Mouse (Mus musculus) kidney, postnatal 4 days (tissue): ENCODE measurements around the gene Kirrel2.
A peak's percentile ranks its signal among the peaks of the same experiment; 100 is the strongest.

ENCODE experiments used
- DNase-seq, 2 experiments: peaks; one replicate each; pipeline ENCODE4 v3.0.0; 2021; ENCODE audit warnings: mixed read lengths in 2 of 2

Gene Kirrel2

GRCm38 (mm10) chr7:30444971-30445751 lies 12.3 kb downstream of the Kirrel2 start, which contains the start of gene Aplp1:
Gene Aplp1 (minus strand): TSS chr7:30445535.
- peak; percentile 73 to 81 for DNase-seq

DNA sequence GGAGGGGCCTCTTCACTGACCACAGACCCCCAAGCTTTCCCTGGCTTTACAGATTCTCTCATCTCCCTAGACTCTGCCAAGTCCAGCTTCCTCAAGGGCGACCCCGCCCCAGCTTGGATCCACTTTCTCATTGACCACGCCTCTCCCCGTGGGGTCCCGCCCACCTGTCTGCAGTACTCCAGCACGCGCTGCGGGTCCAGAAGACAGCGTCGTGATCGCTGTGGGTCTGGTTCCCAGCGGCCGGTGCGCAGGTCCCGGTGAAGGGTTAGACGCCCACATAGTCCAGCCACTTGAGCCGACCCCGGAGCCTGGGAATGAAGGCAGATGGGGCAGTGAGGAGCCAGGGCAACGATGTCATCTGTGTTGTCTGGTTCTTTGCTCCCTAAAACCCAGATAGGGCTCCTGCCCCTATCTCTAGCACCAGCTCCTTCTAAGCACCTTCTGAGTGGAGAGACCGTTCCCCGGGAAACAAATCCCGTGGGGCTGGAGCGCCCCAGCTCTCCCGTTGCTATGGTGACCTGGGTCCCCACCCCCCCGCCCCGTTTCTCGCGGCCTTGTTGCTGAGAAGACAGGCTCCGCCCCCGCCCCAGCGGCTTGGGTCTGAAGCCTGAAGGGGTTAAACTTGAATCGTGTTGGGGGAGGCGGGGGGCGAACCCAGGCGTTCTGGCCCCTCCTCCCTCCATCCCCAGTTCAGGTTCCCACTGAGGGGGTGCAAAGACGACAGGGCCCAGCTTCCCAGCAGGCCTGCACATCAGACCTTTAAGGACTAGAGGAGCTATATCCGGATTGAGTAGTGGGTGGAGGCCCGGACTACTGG lies 13.1 kb downstream of the Kirrel2 start:
- peak; percentile 71 to 78 for DNase-seq

DNA sequence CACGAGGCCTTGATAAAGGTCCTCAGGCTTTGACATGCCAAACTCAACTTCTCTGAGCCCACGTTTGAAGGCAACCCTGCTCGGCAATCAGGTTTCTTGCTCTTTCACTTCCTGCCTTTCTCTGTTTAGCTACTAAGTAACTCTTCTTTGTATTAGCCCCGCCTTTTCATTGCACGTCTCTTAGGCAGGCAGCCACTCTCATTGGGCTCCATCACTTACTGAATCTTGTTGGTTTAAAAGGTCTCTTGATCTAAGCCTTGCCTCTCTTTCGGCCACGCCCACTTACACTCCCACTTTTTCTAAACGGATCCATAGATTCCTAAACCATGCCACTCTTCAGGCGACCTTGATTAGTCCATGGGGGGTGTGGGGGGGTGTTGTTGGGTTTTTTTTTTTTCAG lies 13.8 kb downstream of the Kirrel2 start:
- DNase-seq = no peak

GRCm38 (mm10) chr7:30440697-30441096 lies 16.8 kb downstream of the Kirrel2 start:
- peak; percentile 76 to 82 for DNase-seq

- DNase-seq = no peak
These were observed 17.8 kb downstream of the Kirrel2 start for GRCm38 (mm10) chr7:30439734-30440133.

- peak in 1 of 2 experiments; percentile 22 for DNase-seq
These were observed 20.6 kb downstream of the Kirrel2 start for GRCm38 (mm10) chr7:30436879-30437278.

DNA sequence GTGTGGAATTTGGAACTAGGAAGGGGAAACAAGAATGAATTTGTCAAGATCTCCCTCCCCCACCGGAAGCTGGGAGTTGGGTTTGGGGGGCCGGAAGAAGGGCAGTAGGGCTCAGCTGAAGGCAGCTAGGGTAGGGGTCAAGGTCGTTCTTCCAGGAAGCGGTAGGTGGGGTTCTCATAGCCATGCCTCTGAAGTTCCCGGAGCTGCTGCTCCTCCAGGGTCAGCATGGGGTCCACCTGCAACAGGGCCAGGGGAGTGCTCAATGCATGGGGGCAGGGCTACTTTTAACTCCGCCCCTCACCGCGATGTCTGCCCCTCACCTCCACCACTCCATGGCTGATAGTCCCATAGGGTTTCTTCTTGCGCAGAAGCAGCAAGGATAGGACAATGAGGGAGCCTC lies 22.3 kb downstream of the Kirrel2 start:
- no peak for DNase-seq

DNA sequence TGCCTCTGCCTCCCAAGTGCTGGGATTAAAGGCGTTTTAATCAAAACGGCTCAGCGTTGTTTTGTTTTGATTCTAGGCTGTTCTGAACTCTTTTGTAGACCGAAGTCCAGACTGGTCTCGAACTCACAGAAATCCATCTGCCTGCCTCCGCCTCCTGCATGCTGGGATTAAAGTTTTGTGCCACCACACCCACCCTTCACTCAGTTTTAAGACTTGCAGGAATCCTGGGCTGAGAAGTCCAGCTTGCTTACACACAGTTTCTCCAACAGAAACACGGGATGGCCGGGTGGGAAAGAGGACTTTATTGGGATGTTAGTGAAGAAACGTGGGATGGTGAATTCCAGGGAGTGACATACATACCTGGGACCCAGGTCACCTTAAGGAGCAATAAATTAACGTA lies 22.8 kb downstream of the Kirrel2 start:
- DNase-seq = no peak

GRCm38 (mm10) chr7:30434238-30434637 lies 23.3 kb downstream of the Kirrel2 start:
- peak; percentile 87 to 88 for DNase-seq

DNA sequence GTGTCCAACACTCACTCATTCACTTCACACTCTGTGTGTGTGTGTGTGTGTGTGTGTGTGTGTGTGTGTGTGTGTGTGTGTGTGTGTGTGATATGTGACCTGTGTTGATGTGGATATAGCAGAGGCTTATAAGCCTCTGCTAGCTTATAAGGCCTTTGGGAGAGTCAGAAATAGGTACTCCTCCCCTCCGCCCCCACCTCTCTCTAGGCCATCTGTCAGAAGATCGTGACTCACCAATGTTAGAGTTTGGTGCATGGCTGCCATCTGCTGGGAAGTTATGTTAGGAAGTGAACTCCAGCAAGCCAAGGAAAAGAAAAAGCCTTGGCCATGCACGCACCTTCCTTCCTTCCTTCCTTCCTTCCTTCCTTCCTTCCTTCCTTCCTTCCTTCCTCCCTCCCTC lies 25.7 kb downstream of the Kirrel2 start:
- DNase-seq = peak; percentile 76 to 84

DNA sequence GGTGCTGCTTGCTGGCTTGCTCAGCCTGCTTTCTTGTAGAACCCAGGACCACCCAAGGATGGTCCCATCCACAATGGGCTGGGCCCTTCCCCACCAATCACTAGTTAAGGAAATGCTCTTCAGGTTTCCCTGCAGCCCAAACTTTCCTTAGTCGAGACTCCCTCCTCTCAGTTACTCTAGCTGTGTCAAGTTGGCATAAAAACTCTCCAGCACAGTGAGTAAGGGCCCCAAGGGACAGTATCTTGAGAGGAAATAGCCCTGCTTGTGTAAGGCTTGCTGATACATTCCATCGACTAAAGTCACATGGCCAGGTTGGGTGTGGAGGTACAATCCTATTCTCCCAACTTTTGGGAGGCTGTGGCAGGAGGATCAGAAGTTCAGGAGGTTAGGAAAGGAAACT lies 27.3 kb downstream of the Kirrel2 start:
- no peak for DNase-seq

DNA sequence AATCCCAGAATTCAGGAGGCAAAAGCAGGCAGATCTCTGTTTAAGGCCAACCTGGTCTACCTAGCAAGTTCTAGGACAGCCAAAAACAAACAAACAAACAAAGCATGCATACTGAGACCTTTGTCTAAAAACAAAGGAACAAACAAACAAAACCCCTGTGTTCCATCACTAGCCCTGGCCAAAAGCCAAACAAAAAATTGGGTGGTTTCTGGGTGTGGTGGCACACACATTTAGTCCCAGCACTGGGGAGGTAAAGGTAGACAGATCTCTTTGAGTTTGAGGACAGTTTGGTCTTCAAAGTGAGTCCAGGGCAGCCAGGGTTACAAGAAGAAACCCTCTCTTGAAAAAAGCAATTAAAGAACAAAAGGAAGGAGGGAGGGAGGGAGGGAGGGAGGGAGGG lies 28.2 kb downstream of the Kirrel2 start:
- no peak for DNase-seq

GRCm38 (mm10) chr7:30423071-30423641 lies 34.3 kb downstream of the Kirrel2 start:
- DNase-seq = peak; percentile 31 to 46

GRCm38 (mm10) chr7:30422560-30422959 lies 34.9 kb downstream of the Kirrel2 start:
- no peak for DNase-seq

DNA sequence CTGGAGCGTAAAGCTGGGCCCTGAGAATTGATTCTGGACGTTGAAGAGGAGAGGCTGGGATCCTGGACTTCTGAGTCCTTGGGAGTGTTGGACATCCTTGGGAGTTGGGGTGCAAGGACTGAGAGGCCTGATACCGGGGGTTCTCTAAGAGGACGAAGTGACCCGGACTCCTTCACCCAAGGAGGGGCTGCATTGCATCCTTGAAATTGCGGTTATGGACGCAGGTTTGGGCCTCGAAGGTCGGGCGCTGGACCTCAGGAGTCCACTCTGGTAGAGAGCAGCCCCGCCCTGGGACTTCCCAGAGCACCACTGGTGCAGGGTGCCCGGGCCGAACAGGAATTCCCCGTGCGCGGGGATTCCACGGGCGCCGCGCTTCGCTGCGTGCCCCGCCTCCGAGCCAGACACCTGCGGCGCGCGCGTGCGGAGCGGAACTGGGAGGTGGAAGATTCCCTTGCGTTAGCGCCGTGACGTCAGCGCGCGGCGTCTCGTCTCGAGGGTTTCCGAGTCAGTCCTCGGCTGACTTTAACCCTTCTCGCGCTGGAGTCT lies 35.5 kb downstream of the Kirrel2 start:
- peak; percentile 91 to 94 for DNase-seq

GRCm38 (mm10) chr7:30421175-30421889 lies 36.2 kb downstream of the Kirrel2 start, which contains the start of gene Nfkbid:
Gene Nfkbid (plus strand): TSS chr7:30421732.
- peak; percentile 69 to 77 for DNase-seq

GRCm38 (mm10) chr7:30420673-30421072 lies 36.8 kb downstream of the Kirrel2 start:
- no peak for DNase-seq

DNA sequence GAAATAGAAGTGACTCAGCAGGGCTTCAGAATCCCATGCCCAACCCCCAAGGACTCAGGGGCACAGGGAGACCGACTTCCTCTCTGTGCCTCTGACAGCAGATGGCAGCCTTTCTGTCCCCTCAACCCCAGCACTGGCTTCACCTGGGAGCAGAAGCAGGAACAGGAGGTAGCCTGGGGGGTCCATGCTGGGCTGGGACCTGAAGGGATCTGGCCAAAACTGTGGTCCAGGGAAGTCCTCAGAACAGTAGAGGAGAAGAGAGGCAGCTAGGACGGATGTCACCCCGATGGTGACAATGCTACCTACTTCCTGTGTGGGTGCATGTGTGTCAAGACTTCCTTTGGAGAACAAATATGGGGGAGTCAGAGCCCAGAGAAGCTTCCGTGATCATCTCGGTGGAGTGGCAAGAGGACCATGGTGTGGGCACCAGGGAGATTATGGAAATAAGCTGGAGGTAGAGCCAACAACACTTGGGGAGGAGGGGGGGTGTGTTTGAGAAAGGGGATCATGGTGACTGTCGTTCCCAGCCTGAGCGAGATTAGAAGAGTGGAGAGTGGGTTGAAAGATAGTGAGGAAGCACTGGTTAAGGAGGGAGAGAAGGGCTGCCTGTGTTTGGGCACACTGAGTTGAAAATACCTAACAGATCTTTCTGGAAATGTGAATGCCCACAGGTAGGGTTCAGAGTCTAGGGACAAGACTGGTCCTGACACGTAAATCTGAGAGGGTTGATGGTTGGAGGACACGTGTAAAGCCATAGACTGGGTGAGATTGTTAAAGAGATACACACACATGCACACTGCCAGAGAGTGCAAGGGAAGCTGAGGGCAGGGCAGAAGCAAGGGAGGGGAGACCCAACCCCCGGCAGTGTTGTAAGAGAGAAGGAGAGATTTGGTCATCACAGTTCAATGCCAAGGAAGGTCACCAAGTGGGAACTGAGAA lies 37.7 kb downstream of the Kirrel2 start, which contains the start of gene Hcst:
Gene Hcst (minus strand): TSS at position 294 of the 939 bp plus-strand sequence.
- DNase-seq = no peak

- no peak for DNase-seq
These were observed 39.6 kb downstream of the Kirrel2 start for GRCm38 (mm10) chr7:30417856-30418255.

DNA sequence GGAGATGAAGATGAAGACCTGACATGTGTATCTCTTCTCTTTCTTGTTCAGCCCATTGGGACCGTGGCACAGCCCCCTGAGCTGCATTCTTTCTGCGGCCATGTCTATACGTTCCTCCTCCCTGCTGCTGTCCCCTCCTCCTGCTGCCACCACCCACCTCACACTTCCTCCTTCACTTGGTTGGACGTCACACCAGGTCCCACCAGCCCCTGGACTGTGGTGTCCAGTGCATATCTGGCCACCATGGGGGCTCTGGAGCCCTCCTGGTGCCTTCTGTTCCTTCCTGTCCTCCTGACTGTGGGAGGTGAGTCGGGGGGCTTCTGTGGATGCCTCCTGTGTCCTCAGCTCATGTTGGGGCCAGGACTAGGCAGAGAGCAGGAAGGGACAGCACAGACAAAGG lies 43.9 kb downstream of the Kirrel2 start, which contains the start of gene Tyrobp:
Gene Tyrobp (plus strand): TSS at position 165 of the 400 bp plus-strand sequence.
- DNase-seq = no peak

DNA sequence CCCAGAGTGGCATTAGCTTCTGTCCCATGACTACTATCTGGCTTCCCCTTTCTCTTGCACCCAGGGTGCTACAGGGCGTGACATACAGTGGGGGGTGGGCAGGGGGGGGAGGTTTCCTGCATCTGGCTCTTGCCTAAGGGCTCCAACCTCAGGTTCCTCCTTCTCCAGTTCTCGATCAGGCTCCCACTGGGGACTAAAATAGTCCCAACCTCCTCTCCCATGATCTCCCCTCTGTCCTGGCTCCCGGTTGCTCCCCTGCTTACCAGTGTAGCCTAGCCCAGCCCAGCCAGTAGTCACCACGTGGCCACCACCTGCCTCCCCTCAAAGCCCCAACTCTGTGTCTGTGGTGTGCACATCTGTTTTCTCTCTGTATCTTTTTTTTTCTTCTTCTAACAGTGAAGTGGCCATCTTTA lies 44.7 kb downstream of the Kirrel2 start:
- no peak for DNase-seq
